Mouse (Mus musculus): ENCODE results near the gene Zscan2.

DNA sequence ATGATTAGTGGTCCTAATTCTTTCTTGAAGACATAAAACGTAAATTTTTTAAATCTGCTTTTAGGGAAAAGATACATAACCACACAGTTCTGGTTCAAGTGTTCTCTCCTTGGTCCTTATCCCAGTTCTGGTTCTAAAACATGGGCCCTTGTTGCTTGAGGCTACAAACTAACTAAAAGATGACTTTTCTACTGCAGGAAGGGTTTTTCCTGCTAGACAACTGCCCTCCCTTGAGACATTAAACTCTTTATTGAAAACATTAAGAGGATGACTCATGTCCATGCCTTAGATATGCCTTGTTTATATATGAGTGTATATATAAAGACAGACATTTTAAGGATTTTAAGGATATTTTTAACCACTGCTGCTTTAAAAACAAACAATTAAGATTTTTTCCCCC lies 17.5 kb upstream of the Zscan2 start:
- TF ChIP-seq MAFK (IDR thresholded peaks at IDR 0.05; ENCODE audit: insufficient replicate concordance, low read length) (no peak), CTCF (conservative IDR thresholded peaks at IDR 0.05 in 1 of 2, IDR thresholded peaks at IDR 0.05 in 1 of 2; ENCODE audit: low read depth in 2 of 2, low read length in 2 of 2) (no peak), ZKSCAN1 (IDR thresholded peaks at IDR 0.05; ENCODE audit: borderline replicate concordance, low read depth, low read length) (no peak), KAT2A (IDR thresholded peaks at IDR 0.05; ENCODE audit: insufficient replicate concordance, low read length) (no peak), SMC3 (IDR thresholded peaks at IDR 0.05; ENCODE audit: low read depth, low read length) (no peak), EP300 (IDR thresholded peaks at IDR 0.05; ENCODE audit: low read length) (no peak), NELFE (IDR thresholded peaks at IDR 0.05; ENCODE audit: low read depth, low read length) (no peak), CHD1 (IDR thresholded peaks at IDR 0.05; ENCODE audit: low read depth, low read length) (no peak), ZNF384 (IDR thresholded peaks at IDR 0.05; ENCODE audit: low read depth, low read length) (no peak)

Measured in CH12.LX (cell line).